Mouse (Mus musculus): Measurements from ENCODE around the gene Entpd7. TPM values are rescaled to one million over a fixed set of nuclear protein-coding genes. Genes with fewer than 3 reads are reported as not detected.

Entpd7 gene
- polyA plus RNA-seq, 1 experiment from 2014 or later: 10.4 TPM

- Histone ChIP-seq H3K9ac (no peak overlapping the region), H3K9me3 (no peaks in the 10 kb centered on the region), H3K27ac (no peak overlapping the region), H3K4me2 (no peak overlapping the region), H3K4me1 (no peaks in the 10 kb centered on the region), H3K4me3 (no peak overlapping the region), H3K36me3 (replicated peaks) (peaks cover 41% of the 10 kb centered on the region), H3K27me3 (replicated peaks) (no peaks in the 10 kb centered on the region)
- no peak for ATAC-seq (replicated peaks)
- WGBS: 66% methylated on average over 7 of the region's 7 CpGs
Measured at GRCm38 (mm10) chr19:43731157-43731556, 41.7 kb downstream of the Entpd7 start.

- Histone ChIP-seq H3K4me2 (no peak overlapping the region), H3K36me3 (replicated peaks) (peaks cover 45% of the 10 kb centered on the region), H3K27ac (no peak overlapping the region), H3K27me3 (replicated peaks) (no peaks in the 10 kb centered on the region), H3K4me1 (no peaks in the 10 kb centered on the region), H3K9me3 (no peaks in the 10 kb centered on the region), H3K9ac (no peak overlapping the region), H3K4me3 (no peak overlapping the region)
- ATAC-seq (replicated peaks): no peak
- 97% methylated on average over 10 of the region's 10 CpGs for WGBS
Measured at GRCm38 (mm10) chr19:43738409-43738808, 48.9 kb downstream of the Entpd7 start.

GRCm38 (mm10) chr19:43743401-43743800 lies 53.9 kb downstream of the Entpd7 start:
- H3K36me3 ChIP-seq (replicated peaks): peaks cover 38% of the 10 kb centered on the region
- no peak overlapping the region for H3K4me2 ChIP-seq
- 97% methylated on average over 7 of the region's 7 CpGs for WGBS
- no peak for ATAC-seq (replicated peaks)
- H3K9me3 ChIP-seq: no peaks in the 10 kb centered on the region
- H3K27ac ChIP-seq: no peak overlapping the region
- H3K4me3 ChIP-seq: no peak overlapping the region
- H3K27me3 ChIP-seq (replicated peaks): no peaks in the 10 kb centered on the region
- no peaks in the 10 kb centered on the region for H3K4me1 ChIP-seq
- H3K9ac ChIP-seq: no peak overlapping the region

- Histone ChIP-seq H3K4me1 (no peaks in the 10 kb centered on the region), H3K36me3 (replicated peaks) (peaks cover 42% of the 10 kb centered on the region), H3K4me3 (no peak overlapping the region), H3K27me3 (replicated peaks) (no peaks in the 10 kb centered on the region), H3K9ac (no peak overlapping the region), H3K27ac (no peak overlapping the region), H3K4me2 (no peak overlapping the region), H3K9me3 (no peaks in the 10 kb centered on the region)
- WGBS: 96% methylated on average over 3 of the region's 3 CpGs
- no peak for ATAC-seq (replicated peaks)
Measured at GRCm38 (mm10) chr19:43745740-43746139, 56.3 kb downstream of the Entpd7 start.

GRCm38 (mm10) chr19:43747877-43748276 lies 58.4 kb downstream of the Entpd7 start:
- no peak for ATAC-seq (replicated peaks)
- Histone ChIP-seq H3K4me1 (peaks cover 13% of the 10 kb centered on the region; the same call in 1 of the 2 replicates), H3K27ac (no peak overlapping the region), H3K4me2 (no peak overlapping the region), H3K4me3 (no peak overlapping the region), H3K36me3 (replicated peaks) (peaks cover 42% of the 10 kb centered on the region), H3K9me3 (no peaks in the 10 kb centered on the region), H3K27me3 (replicated peaks) (no peaks in the 10 kb centered on the region), H3K9ac (no peak overlapping the region)
- 92% methylated on average over 4 of the region's 4 CpGs for WGBS

- Histone ChIP-seq H3K36me3 (replicated peaks) (peaks cover 33% of the 10 kb centered on the region), H3K9me3 (no peaks in the 10 kb centered on the region), H3K4me3 (no peak overlapping the region), H3K4me1 (peaks cover 17% of the 10 kb centered on the region), H3K4me2 (no peak overlapping the region), H3K9ac (no peak overlapping the region), H3K27ac (no peak overlapping the region), H3K27me3 (replicated peaks) (no peaks in the 10 kb centered on the region)
- no peak for ATAC-seq (replicated peaks)
- WGBS: 97% methylated on average over 2 of the region's 2 CpGs
Measured at GRCm38 (mm10) chr19:43750008-43750407, 60.5 kb downstream of the Entpd7 start.

GRCm38 (mm10) chr19:43752489-43753225 lies 63.2 kb downstream of the Entpd7 start, which contains the start of the genes Cutc and Cox15:
Gene Cutc, plus strand, starts transcription at chr19:43752996.
Gene Cox15, minus strand, starts transcription at chr19:43753000.
- H3K36me3 ChIP-seq (replicated peaks): peaks cover 18% of the 10 kb centered on the region; the same call in 1 of the 2 replicates
- WGBS: under 1% methylated on average over 62 of the region's 62 CpGs
- H3K9me3 ChIP-seq: no peaks in the 10 kb centered on the region
- H3K27ac ChIP-seq: peak within 1 kb of the TSS; percentile 92
- H3K4me2 ChIP-seq: peak within 1 kb of the TSS; percentile 65
- peak within 1 kb of the TSS; percentile 67 for H3K9ac ChIP-seq
- peaks cover 17% of the 10 kb centered on the region for H3K4me1 ChIP-seq
- peak within 1 kb of the TSS; percentile 68 for H3K4me3 ChIP-seq
- H3K27me3 ChIP-seq (replicated peaks): no peaks in the 10 kb centered on the region
- ATAC-seq (replicated peaks): peak; percentile 95

- peak overlapping the region; percentile 68 for H3K4me3 ChIP-seq
- no peaks in the 10 kb centered on the region for H3K9me3 ChIP-seq
- H3K4me1 ChIP-seq: peaks cover 17% of the 10 kb centered on the region
- peak; percentile 89 for ATAC-seq (replicated peaks)
- peaks cover 11% of the 10 kb centered on the region; the same call in 1 of the 2 replicates for H3K36me3 ChIP-seq (replicated peaks)
- H3K27me3 ChIP-seq (replicated peaks): no peaks in the 10 kb centered on the region
- under 1% methylated on average over 23 of the region's 24 CpGs for WGBS
- H3K4me2 ChIP-seq: peak overlapping the region; percentile 65
- peak overlapping the region; percentile 92 for H3K27ac ChIP-seq
- H3K9ac ChIP-seq: peak overlapping the region; percentile 67
Measured at GRCm38 (mm10) chr19:43753226-43753835, 63.9 kb downstream of the Entpd7 start.

GRCm38 (mm10) chr19:43754237-43754636 lies 64.8 kb downstream of the Entpd7 start:
- H3K27me3 ChIP-seq (replicated peaks): no peaks in the 10 kb centered on the region
- no peak overlapping the region for H3K27ac ChIP-seq
- H3K9me3 ChIP-seq: no peaks in the 10 kb centered on the region
- H3K4me2 ChIP-seq: no peak overlapping the region
- no peak overlapping the region for H3K4me3 ChIP-seq
- no peak for ATAC-seq (replicated peaks)
- H3K9ac ChIP-seq: no peak overlapping the region
- H3K4me1 ChIP-seq: peaks cover 17% of the 10 kb centered on the region
- 81% methylated on average over 2 of the region's 2 CpGs for WGBS
- peaks cover 3% of the 10 kb centered on the region; the same call in 1 of the 2 replicates for H3K36me3 ChIP-seq (replicated peaks)

GRCm38 (mm10) chr19:43754872-43755271 lies 65.4 kb downstream of the Entpd7 start:
- H3K27me3 ChIP-seq (replicated peaks): no peaks in the 10 kb centered on the region
- peaks cover 17% of the 10 kb centered on the region for H3K4me1 ChIP-seq
- H3K27ac ChIP-seq: no peak overlapping the region
- no peaks in the 10 kb centered on the region for H3K9me3 ChIP-seq
- ATAC-seq (replicated peaks): no peak
- 87% methylated on average over 2 of the region's 2 CpGs for WGBS
- no peak overlapping the region for H3K4me2 ChIP-seq
- no peak overlapping the region for H3K4me3 ChIP-seq
- H3K9ac ChIP-seq: no peak overlapping the region
- H3K36me3 ChIP-seq (replicated peaks): peaks cover 2% of the 10 kb centered on the region; the same call in 1 of the 2 replicates

- Histone ChIP-seq H3K27me3 (replicated peaks) (no peaks in the 10 kb centered on the region), H3K4me2 (no peak overlapping the region), H3K4me1 (no peaks in the 10 kb centered on the region), H3K36me3 (replicated peaks) (no peaks in the 10 kb centered on the region), H3K9me3 (no peaks in the 10 kb centered on the region), H3K9ac (no peak overlapping the region), H3K27ac (no peak overlapping the region), H3K4me3 (no peak overlapping the region)
- WGBS: 20% methylated on average over 6 of the region's 6 CpGs
- ATAC-seq (replicated peaks): no peak
Measured at GRCm38 (mm10) chr19:43760504-43760903, 71.0 kb downstream of the Entpd7 start.

- Histone ChIP-seq H3K9ac (no peak overlapping the region), H3K4me1 (no peaks in the 10 kb centered on the region), H3K4me2 (no peak overlapping the region), H3K4me3 (no peak overlapping the region), H3K27ac (no peak overlapping the region), H3K36me3 (replicated peaks) (no peaks in the 10 kb centered on the region), H3K9me3 (no peaks in the 10 kb centered on the region), H3K27me3 (replicated peaks) (no peaks in the 10 kb centered on the region)
- ATAC-seq (replicated peaks): no peak
Measured at GRCm38 (mm10) chr19:43761543-43762256, 72.2 kb downstream of the Entpd7 start.

Data from midbrain, embryonic 15.5 days (tissue).